Mouse (Mus musculus) hematopoietic multipotent progenitor cell, adult 10-12 weeks (in vitro differentiated cells): ENCODE data around the gene Eps8. TPM values are rescaled to one million over a fixed set of nuclear protein-coding genes. Genes with fewer than 3 reads are reported as not detected.

Source experiments
- polyA plus RNA-seq: library from polyadenylated mRNA; stranded (reverse); fragments of >175 nt; gene quantifications from 2 replicates; pipeline ENCODE4 v1.2.3, GENCODE M21; 2012; ENCODE audit warnings: low replicate concordance

Eps8 gene
- 3.6 and 6.4 TPM in 2 replicates for polyA plus RNA-seq

GRCm38 (mm10) chr6:137654776-137655175 lies at the start of gene Eps8:
Eps8 (minus strand) TSS chr6:137654876.

Other genes starting within 250 kb of the Eps8 start
- 12.4 and 20.3 TPM in 2 replicates for gene Strap, start 80.2 kb upstream of the Eps8 start, polyA plus RNA-seq
- 6.2 and 20.6 TPM in 2 replicates for gene Dera, start 99.7 kb upstream of the Eps8 start, polyA plus RNA-seq